Mouse (Mus musculus) left cerebral cortex, adult 2 months (tissue): ENCODE data around the gene Layn. TPM values are rescaled to one million over a fixed set of nuclear protein-coding genes. Genes with fewer than 3 reads are reported as not detected.
A peak's percentile ranks its signal among the peaks of the same experiment; 100 is the strongest.

Experiments
- DNase-seq, 2 experiments: peaks; one replicate each; pipeline ENCODE4 v3.0.0; 2021 to 2022; ENCODE audit warnings: low spot score in 2 of 2, mixed read lengths in 1 of 2; ENCODE audit errors: extremely low spot score in 1 of 2
- H3K27ac ChIP-seq: fragments of 200-600 bp; 2 replicates; pipeline ENCODE4 v1.8.1; 2022
- H3K4me3 ChIP-seq: fragments of 200-600 bp; 2 replicates; pipeline ENCODE4 v1.8.1; 2022
- CTCF ChIP-seq: fragments of 200-600 bp; IDR thresholded peaks from 2 replicates; pipeline ENCODE4 v1.8.1; 2022; ENCODE audit warnings: antibody characterized with exemption, mild to moderate bottlenecking, moderate library complexity
- intact Hi-C: fragments of 180-260 bp; cut with DNase I; formaldehyde crosslinking; loops from one replicate; pipeline ENCODE4 v1.15.1; 2025
- total RNA-seq, 2 experiments: library from RNA; stranded (reverse); gene quantifications; 2 replicates each; pipeline ENCODE4 v1.2.3; 2021

The Layn gene
- total RNA-seq, 2 experiments from 2014 or later = 6.8 to 7.4 TPM

GRCm38 (mm10) chr9:51030147-51030546 is 46.7 kb downstream of the Layn start:
- Histone ChIP-seq H3K4me3 (no peak overlapping the region), H3K27ac (no peak overlapping the region)
- intact Hi-C loops = no loop called here
- no peak for DNase-seq
- TF ChIP-seq CTCF = no peak

GRCm38 (mm10) chr9:51026952-51027351 is 49.9 kb downstream of the Layn start:
- TF ChIP-seq CTCF = no peak
- Histone ChIP-seq H3K27ac (no peak overlapping the region), H3K4me3 (no peak overlapping the region)
- no peak for DNase-seq
- intact Hi-C loops = no loop called here

GRCm38 (mm10) chr9:51021123-51021795 is 55.6 kb downstream of the Layn start:
- Histone ChIP-seq H3K27ac (no peak overlapping the region), H3K4me3 (no peak overlapping the region)
- intact Hi-C loops = no loop called here
- no peak for TF ChIP-seq CTCF
- DNase-seq = no peak

GRCm38 (mm10) chr9:51020351-51020750 is 56.5 kb downstream of the Layn start:
- TF ChIP-seq CTCF = no peak
- intact Hi-C loops = no loop called here

GRCm38 (mm10) chr9:51019670-51020069 is 57.2 kb downstream of the Layn start:
- no peak for TF ChIP-seq CTCF
- H3K4me3 ChIP-seq = no peak overlapping the region
- DNase-seq = no peak
- no peak overlapping the region for H3K27ac ChIP-seq
- intact Hi-C loops = loop anchor here (10.0 kb wide), 1 partner anchor 125 kb away; no protein-coding TSS in a partner anchor

More at GRCm38 (mm10) chr9:51020351-51020750, 56.5 kb downstream of the Layn start:
- DNase-seq = no peak
- Histone ChIP-seq H3K27ac (no peak overlapping the region), H3K4me3 (no peak overlapping the region)

GRCm38 (mm10) chr9:51015732-51016131 is 61.2 kb downstream of the Layn start:
- intact Hi-C loops = loop anchor here (10.0 kb wide), 1 partner anchor 129 kb away; no protein-coding TSS in a partner anchor
- TF ChIP-seq CTCF = no peak

GRCm38 (mm10) chr9:51013644-51014043 is 63.2 kb downstream of the Layn start:
- Histone ChIP-seq H3K4me3 (no peak overlapping the region), H3K27ac (no peak overlapping the region)
- DNase-seq = no peak
- intact Hi-C loops = loop anchor here (5.0 to 10.0 kb wide), 2 partner anchors 44 to 131 kb away; no protein-coding TSS in a partner anchor
- no peak for TF ChIP-seq CTCF

More at GRCm38 (mm10) chr9:51015732-51016131, 61.2 kb downstream of the Layn start:
- no peak for DNase-seq
- Histone ChIP-seq H3K27ac (no peak overlapping the region), H3K4me3 (no peak overlapping the region)

- DNase-seq = no peak
- H3K4me3 ChIP-seq = no peak overlapping the region
- peak overlapping the region; percentile 72 for H3K27ac ChIP-seq
- no peak for TF ChIP-seq CTCF
- intact Hi-C loops = loop anchor here (1.0 to 5.0 kb wide), 3 partner anchors 97 to 209 kb away; no protein-coding TSS in a partner anchor
These were observed 67.3 kb downstream of the Layn start for GRCm38 (mm10) chr9:51009656-51009950.

GRCm38 (mm10) chr9:51008841-51009655 is 67.8 kb downstream of the Layn start, which contains the start of gene Sik2:
Gene Sik2 (minus strand): TSS chr9:51009073.
- H3K27ac ChIP-seq = peak within 1 kb of the TSS; percentile 98
- peak within 1 kb of the TSS; percentile 98 for H3K4me3 ChIP-seq
- TF ChIP-seq CTCF = peak; percentile 82
- intact Hi-C loops = loop anchor here (1.0 to 5.0 kb wide), 3 partner anchors 97 to 208 kb away; no protein-coding TSS in a partner anchor
- DNase-seq = peak; percentile 87 to 89

- peak overlapping the region; percentile 98 for H3K4me3 ChIP-seq
- no peak for DNase-seq
- peak overlapping the region; percentile 98 for H3K27ac ChIP-seq
- intact Hi-C loops = loop anchor here (2.0 to 5.0 kb wide), 2 partner anchors 96 to 207 kb away; no protein-coding TSS in a partner anchor
- TF ChIP-seq CTCF = no peak
These were observed 68.6 kb downstream of the Layn start for GRCm38 (mm10) chr9:51008068-51008840.

GRCm38 (mm10) chr9:51007726-51008067 is 69.2 kb downstream of the Layn start:
- Histone ChIP-seq H3K27ac (peak overlapping the region; percentile 98), H3K4me3 (peak overlapping the region; percentile 98)
- no peak for TF ChIP-seq CTCF
- intact Hi-C loops = loop anchor here (2.0 to 5.0 kb wide), 2 partner anchors 95 to 207 kb away; no protein-coding TSS in a partner anchor
- no peak for DNase-seq
